Mouse (Mus musculus): ENCODE measurements at regions not wholly inside any gene's neighbourhood (a gene's known extent, or its start where the extent isn't known, plus 50 kb on each side); places are given as distances from the start of the nearest gene placed in this dataset.

GRCm38 (mm10) chr3:149182095-149182494, 191.7 kb upstream of the Adgrl2 start:
- no peak for DNase-seq (ENCODE audit: low spot score in 2 of 2)

DNA sequence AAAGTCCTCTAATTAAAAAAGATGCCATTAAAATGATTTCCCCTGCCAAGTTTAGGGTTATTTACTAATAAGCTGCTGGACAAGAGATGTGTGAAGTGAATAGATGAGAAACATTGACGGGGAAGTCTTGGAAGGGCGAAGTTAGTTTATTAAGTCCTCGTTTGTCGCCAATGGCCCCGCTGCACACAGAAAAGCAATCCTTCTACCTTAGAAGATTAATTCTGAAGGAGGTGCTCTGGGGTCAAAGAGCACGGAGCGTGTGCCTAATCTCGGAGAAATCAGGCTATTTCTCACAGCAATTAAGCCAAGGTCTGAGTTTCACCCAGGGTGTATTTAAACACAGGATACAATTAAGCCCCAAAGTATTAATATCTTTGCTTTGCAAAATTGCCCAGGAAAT, 189.8 kb upstream of the Adgrl2 start:
- DNase-seq (ENCODE audit: low spot score in 2 of 2) = peak in 1 of 2 experiments; percentile 8

- no peak for DNase-seq (ENCODE audit: low spot score in 2 of 2)
These were observed 189.2 kb upstream of the Adgrl2 start for GRCm38 (mm10) chr3:149179486-149180116.

DNA sequence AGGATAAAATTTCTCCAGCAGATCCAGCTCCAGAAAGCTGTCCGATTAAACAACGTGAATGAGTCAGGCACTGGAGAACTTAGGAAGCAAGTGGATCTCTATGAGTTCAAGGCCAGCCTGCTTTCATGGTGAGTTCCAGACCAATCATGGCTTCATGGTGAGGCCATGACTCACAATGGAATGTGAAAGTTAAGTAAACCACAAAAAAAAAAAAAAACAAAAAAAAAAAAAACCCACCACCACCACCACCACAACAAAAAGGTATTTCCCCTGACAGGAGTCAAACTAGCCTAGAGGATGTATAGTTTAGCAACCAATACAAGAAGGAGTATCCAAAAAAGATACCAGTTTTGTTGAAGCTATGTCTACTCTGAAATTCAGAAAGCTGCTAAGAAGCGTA, 188.5 kb upstream of the Adgrl2 start:
- DNase-seq (ENCODE audit: low spot score in 2 of 2) = no peak

- DNase-seq (ENCODE audit: low spot score in 2 of 2) = no peak
These were observed 184.5 kb upstream of the Adgrl2 start for GRCm38 (mm10) chr3:149174689-149175390.

DNA sequence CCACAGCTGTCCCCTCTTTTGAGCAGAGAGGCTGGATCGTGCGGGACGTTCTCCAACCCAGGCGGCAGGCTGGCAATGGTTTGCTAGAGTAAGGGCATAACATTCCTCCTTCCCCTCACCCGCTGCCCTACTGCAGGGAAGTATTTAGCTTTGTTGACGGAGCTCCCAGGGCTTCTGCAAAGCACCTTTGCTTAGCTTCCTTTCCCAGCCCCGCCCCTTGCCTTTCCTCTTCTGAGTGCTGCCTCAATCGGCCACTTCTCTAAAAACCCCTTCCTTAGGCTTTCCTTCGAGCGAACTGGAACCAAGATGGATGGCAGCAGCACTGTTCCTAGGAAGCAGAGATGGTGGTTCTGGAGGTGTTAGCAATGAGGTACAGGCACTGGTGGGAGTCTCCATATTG, 183.2 kb upstream of the Adgrl2 start:
- no peak for DNase-seq (ENCODE audit: low spot score in 2 of 2)

DNA sequence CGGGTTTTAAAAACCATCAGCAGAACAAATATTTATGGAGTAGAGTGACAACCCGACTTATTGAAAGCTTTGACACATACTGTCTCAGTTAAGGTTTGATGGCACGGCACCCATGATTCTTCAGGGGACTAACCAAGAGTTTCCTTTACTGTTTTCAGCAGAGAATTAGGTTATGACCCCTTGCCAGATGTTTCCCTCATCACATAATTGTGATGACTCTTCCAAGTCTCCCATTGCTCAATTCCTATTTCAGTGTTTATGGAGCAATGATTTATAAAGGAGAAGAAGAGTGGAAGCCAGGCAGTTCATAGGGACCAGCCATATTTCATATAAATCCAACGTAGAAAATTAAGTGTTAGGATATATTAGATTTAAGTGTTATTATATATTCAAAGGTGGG, 181.4 kb upstream of the Adgrl2 start:
- no peak for DNase-seq (ENCODE audit: low spot score in 2 of 2)

- no peak for DNase-seq (ENCODE audit: low spot score in 2 of 2)
These were observed 179.8 kb upstream of the Adgrl2 start for GRCm38 (mm10) chr3:149170191-149170590.

- no peak for DNase-seq (ENCODE audit: low spot score in 2 of 2)
These were observed 179.1 kb upstream of the Adgrl2 start for GRCm38 (mm10) chr3:149169442-149169841.

DNA sequence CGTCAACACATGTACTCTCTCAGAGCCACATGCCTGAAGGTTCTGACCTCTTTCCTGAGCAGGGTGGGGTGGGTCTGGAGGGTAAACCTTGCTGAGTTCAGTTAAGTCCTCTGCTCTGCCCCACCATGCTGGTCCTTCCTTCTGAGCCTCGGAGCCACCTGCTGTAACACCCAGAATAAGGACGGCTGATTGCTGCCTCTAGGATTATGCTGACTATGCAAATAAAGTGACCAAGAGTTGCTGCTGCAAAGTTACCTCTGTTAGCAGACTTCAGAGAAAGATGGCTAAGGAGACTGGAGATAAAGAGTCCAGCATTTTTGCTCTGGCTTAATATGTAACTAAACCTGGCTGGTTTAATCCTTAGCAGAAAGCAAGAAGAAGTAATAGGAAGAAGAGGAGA, 177.6 kb upstream of the Adgrl2 start:
- DNase-seq (ENCODE audit: low spot score in 2 of 2) = no peak

DNA sequence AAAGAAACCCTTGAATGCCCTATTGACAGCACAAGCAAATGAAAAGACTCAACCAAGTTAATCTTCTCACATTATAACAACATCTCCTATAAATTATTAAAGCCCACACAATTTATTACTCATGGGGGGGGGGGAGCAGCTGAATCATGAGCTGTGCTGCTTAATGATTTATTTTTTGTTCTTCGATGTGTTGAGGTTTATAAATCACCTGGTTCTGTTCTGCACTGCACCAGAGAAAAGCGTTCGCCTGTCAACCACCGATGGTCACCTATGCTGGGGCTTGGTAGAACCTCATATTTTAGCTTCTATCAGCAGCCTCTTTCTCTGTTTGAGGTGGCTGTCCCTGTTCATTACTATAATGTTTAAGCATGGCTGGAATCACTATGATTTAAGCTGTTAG, 174.4 kb upstream of the Adgrl2 start:
- DNase-seq (ENCODE audit: low spot score in 2 of 2) = no peak

DNA sequence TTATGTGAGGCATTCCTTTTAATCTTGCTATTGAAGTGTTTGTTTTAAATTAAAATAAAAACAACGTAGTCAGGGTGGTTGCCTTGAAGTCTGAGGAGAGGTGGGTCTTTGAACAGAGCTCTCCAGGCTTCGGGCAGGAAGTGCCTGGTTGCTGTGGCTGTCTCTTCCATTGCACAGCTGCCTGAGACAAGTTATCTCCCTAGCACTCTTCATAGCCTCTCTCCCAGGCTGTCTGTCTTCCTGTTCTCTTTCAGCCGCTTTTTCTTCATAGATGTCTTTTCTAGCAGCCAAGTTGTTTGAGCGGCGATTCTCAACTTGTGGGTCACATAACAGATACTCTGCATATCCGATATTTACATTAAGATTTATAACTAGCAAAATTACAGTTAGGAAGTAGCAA, 173.2 kb upstream of the Adgrl2 start:
- DNase-seq (ENCODE audit: low spot score in 2 of 2) = no peak

- DNase-seq (ENCODE audit: low spot score in 2 of 2) = no peak
These were observed 170.5 kb upstream of the Adgrl2 start for GRCm38 (mm10) chr3:149160833-149161232.

DNA sequence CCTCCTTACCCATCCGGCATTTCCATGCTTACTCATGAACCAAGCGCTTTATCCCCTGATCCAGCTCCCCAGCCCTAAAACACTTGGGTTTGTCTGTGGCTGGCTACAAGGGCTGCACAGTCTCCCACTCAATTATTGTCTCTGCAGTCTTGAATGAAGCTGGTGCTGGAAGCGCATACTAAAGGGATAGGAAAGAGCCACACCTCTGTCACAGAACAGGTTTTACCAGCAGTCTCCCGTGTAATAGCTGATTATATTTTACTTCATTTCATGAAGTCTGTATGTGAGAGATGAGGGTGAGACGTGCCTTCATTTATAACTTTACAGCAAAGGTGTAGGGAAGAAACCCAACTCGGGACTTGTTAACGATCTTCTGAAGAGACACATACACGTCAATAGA, 167.0 kb upstream of the Adgrl2 start:
- no peak for DNase-seq (ENCODE audit: low spot score in 2 of 2)

DNA sequence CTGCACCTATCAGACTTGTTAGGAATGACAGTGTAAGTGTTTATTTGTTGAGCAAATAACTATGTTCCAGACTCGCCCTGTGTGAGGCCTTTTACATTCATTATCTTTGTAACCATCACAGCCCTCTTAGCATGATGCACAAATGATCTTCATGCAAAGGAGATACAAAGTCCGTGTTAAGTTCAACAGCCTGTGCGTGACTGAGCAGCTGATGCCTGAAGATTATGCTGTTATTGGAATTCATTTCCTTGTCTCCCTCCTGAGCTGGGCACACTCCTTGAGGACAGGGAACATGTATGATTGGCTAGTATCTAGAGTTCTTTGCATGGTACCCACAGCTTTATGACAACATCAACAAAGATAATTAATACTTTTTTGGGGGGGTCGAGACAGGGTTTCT, 162.0 kb upstream of the Adgrl2 start:
- DNase-seq (ENCODE audit: low spot score in 2 of 2) = no peak

DNA sequence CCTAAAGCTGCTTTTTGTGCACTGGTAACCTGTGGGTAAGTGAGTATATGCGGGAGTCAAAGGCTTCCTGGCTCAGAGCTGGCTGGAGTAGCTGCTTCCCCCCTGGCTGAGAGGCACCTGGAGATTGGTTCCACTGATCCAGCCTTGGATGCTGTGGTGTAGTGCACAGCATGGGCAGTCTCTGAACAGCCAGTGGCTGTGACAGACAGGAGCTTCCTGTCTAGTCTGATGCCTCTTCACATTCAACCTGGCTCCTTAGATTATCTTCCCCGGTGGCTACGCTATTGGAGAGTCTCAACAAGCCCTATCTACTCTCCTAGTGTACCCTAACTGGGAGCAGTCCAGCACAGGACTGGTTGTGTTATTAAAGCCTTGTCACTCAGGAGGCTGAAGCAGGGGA, 160.4 kb upstream of the Adgrl2 start:
- DNase-seq (ENCODE audit: low spot score in 2 of 2) = no peak

GRCm38 (mm10) chr3:149148608-149149007, 158.3 kb upstream of the Adgrl2 start:
- no peak for DNase-seq (ENCODE audit: low spot score in 2 of 2)

GRCm38 (mm10) chr3:149147916-149148315, 157.6 kb upstream of the Adgrl2 start:
- DNase-seq (ENCODE audit: low spot score in 2 of 2) = no peak

DNA sequence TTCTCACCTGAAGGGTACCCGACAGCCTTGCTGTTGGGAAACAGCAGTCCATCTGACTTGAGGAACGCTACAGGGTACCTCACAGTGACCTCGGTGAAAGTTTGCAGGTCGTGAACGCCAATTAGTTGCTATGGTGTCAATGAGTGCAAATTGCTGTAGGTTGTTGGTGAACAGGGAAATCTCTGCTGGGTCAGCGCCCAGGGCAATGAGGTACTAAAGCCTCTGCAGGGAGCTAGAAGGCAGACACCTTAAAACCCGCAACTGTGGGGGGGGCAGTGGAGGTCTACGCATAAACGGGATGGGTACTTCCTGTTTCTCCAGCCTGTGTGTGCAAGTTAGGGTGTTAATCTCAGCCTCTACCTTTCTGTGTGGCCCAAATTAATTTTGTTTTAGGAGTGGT, 156.3 kb upstream of the Adgrl2 start:
- no peak for DNase-seq (ENCODE audit: low spot score in 2 of 2)

DNA sequence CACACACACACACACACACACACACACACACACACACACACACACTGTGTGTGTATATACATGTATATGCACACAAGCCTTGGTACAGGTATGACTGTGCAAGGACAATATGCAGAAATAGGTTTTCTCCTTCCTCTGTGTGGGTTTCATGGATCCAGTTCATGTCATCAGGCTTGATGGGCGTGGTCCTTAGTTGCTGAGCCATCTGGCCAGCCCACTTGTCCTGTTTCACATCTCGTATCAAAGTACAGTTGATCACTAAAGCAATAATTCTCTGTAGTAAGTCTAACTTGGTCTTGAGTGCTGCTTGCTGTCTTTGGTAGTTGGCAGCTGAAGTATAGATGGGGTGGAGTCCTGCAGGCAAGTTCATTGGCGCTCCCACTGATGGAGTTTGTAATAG, 150.1 kb upstream of the Adgrl2 start:
- no peak for DNase-seq (ENCODE audit: low spot score in 2 of 2)

DNA sequence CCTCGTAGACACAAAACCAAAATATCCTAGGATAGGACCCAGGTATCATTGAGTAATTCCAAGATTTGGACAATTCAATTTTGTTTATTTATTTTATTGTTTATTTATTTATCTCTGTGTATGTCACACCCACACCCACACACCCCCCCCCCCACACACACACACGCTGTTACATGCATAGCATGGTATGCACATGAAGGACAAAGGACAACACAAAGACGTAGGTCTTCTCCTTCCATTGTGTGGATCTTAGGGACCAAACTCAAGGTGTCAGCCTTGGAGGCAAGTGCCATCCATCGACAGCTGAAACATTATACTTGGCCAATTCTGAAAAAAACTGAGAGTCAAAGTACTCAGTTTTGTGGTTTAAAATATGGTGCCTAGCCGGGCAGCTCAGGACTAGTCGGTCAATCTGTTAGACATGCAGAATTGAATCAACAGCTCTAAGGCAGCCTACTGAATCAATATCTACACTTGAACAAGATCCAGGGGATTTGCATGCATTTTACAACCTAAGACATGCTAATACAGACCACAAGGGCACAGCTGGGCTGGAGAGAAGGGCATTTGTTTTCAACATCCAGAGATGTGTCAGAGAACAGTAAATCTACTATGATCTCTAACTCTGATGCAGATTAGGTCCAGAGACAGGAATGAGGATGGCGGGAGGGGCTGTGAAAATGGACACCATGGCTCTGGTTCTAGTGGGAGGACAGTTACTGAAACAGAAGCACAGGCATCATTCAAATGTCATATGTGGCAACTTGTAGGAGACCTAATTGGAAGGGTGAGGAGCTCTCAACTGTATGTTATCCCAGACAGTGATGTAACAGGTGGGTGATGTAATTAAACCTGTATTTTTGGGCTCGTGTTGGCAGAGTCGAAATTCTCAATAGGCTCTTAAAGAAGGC, 143.9 kb upstream of the Adgrl2 start:
- no peak for DNase-seq (ENCODE audit: low spot score in 2 of 2)

- no peak for DNase-seq (ENCODE audit: low spot score in 2 of 2)
These were observed 128.5 kb upstream of the Adgrl2 start for GRCm38 (mm10) chr3:149118806-149119205.
